Mouse (Mus musculus) left cerebral cortex, postnatal 25 days (tissue): Measurements from ENCODE around the gene Gdf7. TPM values are rescaled to one million over a fixed set of nuclear protein-coding genes. Genes with fewer than 3 reads are reported as not detected.

Experiments used
- total RNA-seq, 2 experiments: library from RNA; stranded (reverse); gene quantifications; 2 replicates each; pipeline ENCODE4 v1.2.3; 2021

The Gdf7 gene
- total RNA-seq, 2 experiments from 2014 or later, result 0.71 to 0.85 TPM

Other genes starting within 250 kb of the Gdf7 start
- gene Ldah, start 93.8 kb downstream of the Gdf7 start, total RNA-seq, result 10 to 100 TPM; 37.6 to 43.4 TPM
- 10 to 100 TPM; 14.3 to 15.6 TPM for gene Hs1bp3, start 11.5 kb upstream of the Gdf7 start, total RNA-seq
- 100 to 1,000 TPM; 274 to 298 TPM for gene Rhob, start 198.1 kb upstream of the Gdf7 start, total RNA-seq